Mouse (Mus musculus): ENCODE measurements around the gene Stk32c. TPM values are rescaled to one million over a fixed set of nuclear protein-coding genes. Genes with fewer than 3 reads are reported as not detected.
A peak's percentile ranks its signal among the peaks of the same experiment; 100 is the strongest.

The Stk32c gene
- polyA plus RNA-seq, 1 experiment from 2014 or later = 0.15 TPM

GRCm38 (mm10) chr7:139164410-139164809 lies 48.7 kb downstream of the Stk32c start:
- Histone ChIP-seq H3K4me3 (ENCODE audit: low read length) (no peak overlapping the region), H3K27ac (ENCODE audit: low read length) (no peak overlapping the region)
- ATAC-seq = no peak

GRCm38 (mm10) chr7:139158956-139159355 lies 54.2 kb downstream of the Stk32c start:
- H3K36me3 ChIP-seq (ENCODE audit: control insufficient read depth, insufficient read depth, low read length) = no peaks in the 10 kb centered on the region
- 72% methylated on average over 5 of the region's 5 CpGs for WGBS
- ATAC-seq = no peak
- no peak overlapping the region for H3K9ac ChIP-seq (ENCODE audit: low read depth, low read length)
- H3K9me3 ChIP-seq (ENCODE audit: control insufficient read depth, low read length) = no peaks in the 10 kb centered on the region
- no peak overlapping the region for H3K4me3 ChIP-seq (ENCODE audit: low read length)
- H3K4me2 ChIP-seq (ENCODE audit: low read depth, low read length) = no peak overlapping the region
- H3K27ac ChIP-seq (ENCODE audit: low read length) = no peak overlapping the region
- H3K4me1 ChIP-seq (ENCODE audit: control insufficient read depth, insufficient read depth, low read length) = 0 out of 2 replicates have a peak, but pooled peaks cover 3% of the 10 kb centered on the region
- H3K27me3 ChIP-seq (replicated peaks; ENCODE audit: control insufficient read depth, insufficient read depth, low read length) = no peaks in the 10 kb centered on the region

More at GRCm38 (mm10) chr7:139164410-139164809, 48.7 kb downstream of the Stk32c start:
- H3K9me3 ChIP-seq (ENCODE audit: control insufficient read depth, low read length) = 0 out of 2 replicates have a peak, but pooled peaks cover 5% of the 10 kb centered on the region
- H3K4me2 ChIP-seq (ENCODE audit: low read depth, low read length) = no peak overlapping the region
- no peaks in the 10 kb centered on the region for H3K36me3 ChIP-seq (ENCODE audit: control insufficient read depth, insufficient read depth, low read length)
- H3K4me1 ChIP-seq (ENCODE audit: control insufficient read depth, insufficient read depth, low read length) = no peaks in the 10 kb centered on the region
- H3K27me3 ChIP-seq (replicated peaks; ENCODE audit: control insufficient read depth, insufficient read depth, low read length) = no peaks in the 10 kb centered on the region
- WGBS = 56% methylated on average over 5 of the region's 5 CpGs
- no peak overlapping the region for H3K9ac ChIP-seq (ENCODE audit: low read depth, low read length)

- no peak overlapping the region for H3K4me2 ChIP-seq (ENCODE audit: low read depth, low read length)
- no peaks in the 10 kb centered on the region for H3K27me3 ChIP-seq (replicated peaks; ENCODE audit: control insufficient read depth, insufficient read depth, low read length)
- no peak overlapping the region for H3K27ac ChIP-seq (ENCODE audit: low read length)
- WGBS = 76% methylated on average over 7 of the region's 7 CpGs
- no peak for ATAC-seq
- H3K9me3 ChIP-seq (ENCODE audit: control insufficient read depth, low read length) = no peaks in the 10 kb centered on the region
- no peaks in the 10 kb centered on the region for H3K36me3 ChIP-seq (ENCODE audit: control insufficient read depth, insufficient read depth, low read length)
- 0 out of 2 replicates have a peak, but pooled peaks cover 3% of the 10 kb centered on the region for H3K4me1 ChIP-seq (ENCODE audit: control insufficient read depth, insufficient read depth, low read length)
- H3K4me3 ChIP-seq (ENCODE audit: low read length) = no peak overlapping the region
- no peak overlapping the region for H3K9ac ChIP-seq (ENCODE audit: low read depth, low read length)
Measured at GRCm38 (mm10) chr7:139158549-139158948, 54.6 kb downstream of the Stk32c start.

GRCm38 (mm10) chr7:139157541-139157940 lies 55.6 kb downstream of the Stk32c start:
- Histone ChIP-seq H3K27me3 (replicated peaks; ENCODE audit: control insufficient read depth, insufficient read depth, low read length) (no peaks in the 10 kb centered on the region), H3K4me3 (ENCODE audit: low read length) (no peak overlapping the region), H3K4me2 (ENCODE audit: low read depth, low read length) (no peak overlapping the region), H3K9ac (ENCODE audit: low read depth, low read length) (no peak overlapping the region), H3K9me3 (ENCODE audit: control insufficient read depth, low read length) (no peaks in the 10 kb centered on the region), H3K27ac (ENCODE audit: low read length) (no peak overlapping the region), H3K36me3 (ENCODE audit: control insufficient read depth, insufficient read depth, low read length) (no peaks in the 10 kb centered on the region), H3K4me1 (ENCODE audit: control insufficient read depth, insufficient read depth, low read length) (0 out of 2 replicates have a peak, but pooled peaks cover 3% of the 10 kb centered on the region)
- ATAC-seq = no peak
- WGBS = 32% methylated on average over 2 of the region's 2 CpGs

GRCm38 (mm10) chr7:139156341-139157058 lies 56.6 kb downstream of the Stk32c start:
- no peak overlapping the region for H3K9ac ChIP-seq (ENCODE audit: low read depth, low read length)
- no peak overlapping the region for H3K4me3 ChIP-seq (ENCODE audit: low read length)
- H3K36me3 ChIP-seq (ENCODE audit: control insufficient read depth, insufficient read depth, low read length) = no peaks in the 10 kb centered on the region
- no peaks in the 10 kb centered on the region for H3K27me3 ChIP-seq (replicated peaks; ENCODE audit: control insufficient read depth, insufficient read depth, low read length)
- no peak overlapping the region for H3K4me2 ChIP-seq (ENCODE audit: low read depth, low read length)
- no peaks in the 10 kb centered on the region for H3K9me3 ChIP-seq (ENCODE audit: control insufficient read depth, low read length)
- H3K27ac ChIP-seq (ENCODE audit: low read length) = no peak overlapping the region
- WGBS = 67% methylated on average over 10 of the region's 10 CpGs
- H3K4me1 ChIP-seq (ENCODE audit: control insufficient read depth, insufficient read depth, low read length) = peaks cover 3% of the 10 kb centered on the region; the same call in 1 of the 2 replicates
- no peak for ATAC-seq

- no peak for ATAC-seq
- no peak overlapping the region for H3K9ac ChIP-seq (ENCODE audit: low read depth, low read length)
- H3K36me3 ChIP-seq (ENCODE audit: control insufficient read depth, insufficient read depth, low read length) = no peaks in the 10 kb centered on the region
- H3K9me3 ChIP-seq (ENCODE audit: control insufficient read depth, low read length) = no peaks in the 10 kb centered on the region
- no peak overlapping the region for H3K4me2 ChIP-seq (ENCODE audit: low read depth, low read length)
- peaks cover 11% of the 10 kb centered on the region; the same call in 1 of the 2 replicates for H3K4me1 ChIP-seq (ENCODE audit: control insufficient read depth, insufficient read depth, low read length)
- H3K27ac ChIP-seq (ENCODE audit: low read length) = no peak overlapping the region
- WGBS = 70% methylated on average over 7 of the region's 7 CpGs
- no peaks in the 10 kb centered on the region for H3K27me3 ChIP-seq (replicated peaks; ENCODE audit: control insufficient read depth, insufficient read depth, low read length)
- H3K4me3 ChIP-seq (ENCODE audit: low read length) = no peak overlapping the region
Measured at GRCm38 (mm10) chr7:139152927-139153326, 60.2 kb downstream of the Stk32c start.

- H3K27ac ChIP-seq (ENCODE audit: low read length) = no peak overlapping the region
- ATAC-seq = peak; percentile 94
- H3K4me2 ChIP-seq (ENCODE audit: low read depth, low read length) = no peak overlapping the region
Measured at GRCm38 (mm10) chr7:139151116-139151515, 62.0 kb downstream of the Stk32c start.

GRCm38 (mm10) chr7:139149373-139149772 lies 63.7 kb downstream of the Stk32c start:
- H3K36me3 ChIP-seq (ENCODE audit: control insufficient read depth, insufficient read depth, low read length) = no peaks in the 10 kb centered on the region
- no peak overlapping the region for H3K4me2 ChIP-seq (ENCODE audit: low read depth, low read length)
- H3K9me3 ChIP-seq (ENCODE audit: control insufficient read depth, low read length) = no peaks in the 10 kb centered on the region
- WGBS = 33% methylated on average over 6 of the region's 7 CpGs
- H3K9ac ChIP-seq (ENCODE audit: low read depth, low read length) = no peak overlapping the region
- H3K4me1 ChIP-seq (ENCODE audit: control insufficient read depth, insufficient read depth, low read length) = peaks cover 14% of the 10 kb centered on the region
- no peak overlapping the region for H3K27ac ChIP-seq (ENCODE audit: low read length)
- H3K4me3 ChIP-seq (ENCODE audit: low read length) = no peak overlapping the region
- H3K27me3 ChIP-seq (replicated peaks; ENCODE audit: control insufficient read depth, insufficient read depth, low read length) = no peaks in the 10 kb centered on the region
- no peak for ATAC-seq

More at GRCm38 (mm10) chr7:139151116-139151515, 62.0 kb downstream of the Stk32c start:
- H3K4me3 ChIP-seq (ENCODE audit: low read length) = no peak overlapping the region
- H3K27me3 ChIP-seq (replicated peaks; ENCODE audit: control insufficient read depth, insufficient read depth, low read length) = no peaks in the 10 kb centered on the region
- no peak overlapping the region for H3K9ac ChIP-seq (ENCODE audit: low read depth, low read length)
- peaks cover 16% of the 10 kb centered on the region for H3K4me1 ChIP-seq (ENCODE audit: control insufficient read depth, insufficient read depth, low read length)
- no peaks in the 10 kb centered on the region for H3K9me3 ChIP-seq (ENCODE audit: control insufficient read depth, low read length)
- H3K36me3 ChIP-seq (ENCODE audit: control insufficient read depth, insufficient read depth, low read length) = no peaks in the 10 kb centered on the region
- WGBS = 28% methylated on average over 10 of the region's 10 CpGs

GRCm38 (mm10) chr7:139147360-139147759 lies 65.7 kb downstream of the Stk32c start:
- no peak overlapping the region for H3K27ac ChIP-seq (ENCODE audit: low read length)
- no peaks in the 10 kb centered on the region for H3K9me3 ChIP-seq (ENCODE audit: control insufficient read depth, low read length)
- no peak overlapping the region for H3K9ac ChIP-seq (ENCODE audit: low read depth, low read length)
- no peaks in the 10 kb centered on the region for H3K36me3 ChIP-seq (ENCODE audit: control insufficient read depth, insufficient read depth, low read length)
- H3K4me1 ChIP-seq (ENCODE audit: control insufficient read depth, insufficient read depth, low read length) = peaks cover 14% of the 10 kb centered on the region
- 25% methylated on average over 4 of the region's 4 CpGs for WGBS
- H3K4me2 ChIP-seq (ENCODE audit: low read depth, low read length) = no peak overlapping the region
- no peaks in the 10 kb centered on the region for H3K27me3 ChIP-seq (replicated peaks; ENCODE audit: control insufficient read depth, insufficient read depth, low read length)
- no peak for ATAC-seq
- H3K4me3 ChIP-seq (ENCODE audit: low read length) = no peak overlapping the region
